Mouse (Mus musculus): Measurements from ENCODE around the gene Pycard.

GRCm38 (mm10) chr7:128004150-128004486 lies 10.5 kb upstream of the Pycard start:
- TF ChIP-seq POLR2A (IDR thresholded peaks at IDR 0.05; ENCODE audit: low read depth, low read length) (no peak), MYC (IDR thresholded peaks at IDR 0.05; ENCODE audit: low read depth, low read length) (no peak), CHD2 (IDR thresholded peaks at IDR 0.05; ENCODE audit: low read length) (no peak), E2F4 (IDR thresholded peaks at IDR 0.05; ENCODE audit: insufficient replicate concordance, low read depth, low read length) (no peak), MAFK (IDR thresholded peaks at IDR 0.05; ENCODE audit: insufficient replicate concordance, low read length) (no peak), CTCF (conservative IDR thresholded peaks at IDR 0.05 in 1 of 2, IDR thresholded peaks at IDR 0.05 in 1 of 2; ENCODE audit: low read depth in 2 of 2, low read length in 2 of 2) (no peak), TCF12 (IDR thresholded peaks at IDR 0.05; ENCODE audit: low read depth, low read length) (no peak), USF1 (IDR thresholded peaks at IDR 0.05; ENCODE audit: low read depth, low read length) (no peak), ZC3H11A (IDR thresholded peaks at IDR 0.05; ENCODE audit: low read depth, low read length) (no peak), CHD1 (IDR thresholded peaks at IDR 0.05; ENCODE audit: low read depth, low read length) (no peak)

All from CH12.LX (cell line).